Comparison of ENCODE assay signal across 24 mouse cellular contexts in the genomic region with DNA sequence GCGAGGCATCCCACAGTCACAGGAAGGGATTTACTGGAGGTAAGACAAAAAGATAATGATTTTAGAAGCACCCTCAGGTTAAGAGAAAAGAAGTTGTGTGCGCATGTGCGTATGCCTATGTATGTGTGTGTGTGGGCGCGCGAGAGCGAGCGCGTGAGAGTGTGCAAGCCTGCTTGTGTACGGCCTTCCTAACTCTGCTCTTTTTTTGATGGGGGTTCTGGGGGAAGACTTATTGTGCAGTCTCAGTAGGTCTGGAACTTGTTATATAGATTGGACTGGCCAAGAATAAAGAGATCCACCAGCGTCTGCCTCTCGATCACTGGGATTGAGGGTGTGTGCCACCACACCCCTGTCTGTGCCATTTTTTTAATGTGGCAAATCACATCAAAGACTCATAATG.
DNase-seq lines count a peak whose midpoint lies in the region; ATAC-seq and TF ChIP-seq lines count a peak whose summit lies in the region.
"Had no signal": no experiment of that assay in that cellular context is flagged by ENCODE, and none has a peak within 500 bp of the region (broad histone marks: within the 10 kb centered on the region; RNA-seq: fewer than 3 reads in every experiment).

No protein-coding gene starts in this region.

- DNase-seq in heart, adult 8-10 months (ENCODE audit: low spot score): no peak
- no peak for DNase-seq in liver, embryonic 13.5 days
- no peak for DNase-seq in liver
- DNase-seq in brain, embryonic 14.5 days (ENCODE audit: low read depth): peak; percentile 39
- no peak for DNase-seq in stomach, postnatal 0 days (ENCODE audit: low spot score)
- DNase-seq in lung, postnatal 10 days: no peak
- DNase-seq: adrenal gland, postnatal 25 days; cerebellum, adult 18-20 months; cerebellum, postnatal 25 days; right cerebral cortex, adult 18-20 months; thymus, adult 2 months had no signal

- H3K36me3 ChIP-seq in heart, embryonic 11.5 days (ENCODE audit: control insufficient read depth, insufficient read depth, low read length): no peaks in the 10 kb centered on the region
- no peaks in the 10 kb centered on the region for H3K36me3 ChIP-seq in liver, embryonic 13.5 days
- no peaks in the 10 kb centered on the region for H3K36me3 ChIP-seq in stomach, postnatal 0 days (ENCODE audit: control insufficient read depth, insufficient read depth, low read length)
- no peaks in the 10 kb centered on the region for H3K36me3 ChIP-seq in midbrain, embryonic 16.5 days (ENCODE audit: control insufficient read depth, insufficient read depth, low read length)
- H3K36me3 ChIP-seq: embryonic facial prominence, embryonic 10.5 days; hindbrain, embryonic 12.5 days; lung, embryonic 15.5 days; midbrain, embryonic 10.5 days; neural tube, embryonic 12.5 days had no signal

- H3K27me3 ChIP-seq in heart, embryonic 11.5 days (ENCODE audit: control insufficient read depth, insufficient read depth, low read length): peaks cover 5% of the 10 kb centered on the region; the same call in 1 of the 2 replicates
- H3K27me3 ChIP-seq in liver, embryonic 13.5 days: peaks cover 2% of the 10 kb centered on the region; the same call in 1 of the 2 replicates
- H3K27me3 ChIP-seq in stomach, postnatal 0 days (ENCODE audit: control insufficient read depth, insufficient read depth, low read length): no peaks in the 10 kb centered on the region
- H3K27me3 ChIP-seq in midbrain, embryonic 16.5 days (ENCODE audit: control insufficient read depth, insufficient read depth, low read depth, low read length): no peaks in the 10 kb centered on the region
- H3K27me3 ChIP-seq: hindbrain, embryonic 12.5 days; lung, embryonic 15.5 days; neural tube, embryonic 12.5 days had no signal

- peaks cover 5% of the 10 kb centered on the region for H3K4me1 ChIP-seq in heart, embryonic 11.5 days (ENCODE audit: control insufficient read depth, insufficient read depth, low read length)
- peaks cover 19% of the 10 kb centered on the region for H3K4me1 ChIP-seq in liver, embryonic 13.5 days (replicated peaks)
- no peaks in the 10 kb centered on the region; the same call in 1 of the 2 replicates for H3K4me1 ChIP-seq in stomach, postnatal 0 days (replicated peaks; ENCODE audit: control insufficient read depth, insufficient read depth)
- no peaks in the 10 kb centered on the region for H3K4me1 ChIP-seq in midbrain, embryonic 16.5 days (ENCODE audit: control insufficient read depth, insufficient read depth, low read length)
- H3K4me1 ChIP-seq: hindbrain, embryonic 12.5 days; neural tube, embryonic 12.5 days had no signal

- no peaks in the 10 kb centered on the region for H3K9me3 ChIP-seq in heart, embryonic 11.5 days (replicated peaks; ENCODE audit: control insufficient read depth, low read length)
- no peaks in the 10 kb centered on the region for H3K9me3 ChIP-seq in liver, embryonic 13.5 days (replicated peaks)
- H3K9me3 ChIP-seq in stomach, postnatal 0 days (ENCODE audit: control insufficient read depth, low read length): no peaks in the 10 kb centered on the region
- H3K9me3 ChIP-seq in midbrain, embryonic 16.5 days (replicated peaks; ENCODE audit: control insufficient read depth, low read length, poor library complexity, severe bottlenecking): no peaks in the 10 kb centered on the region
- H3K9me3 ChIP-seq: embryonic facial prominence, embryonic 10.5 days; forebrain, embryonic 13.5 days; G1E; hindbrain, embryonic 12.5 days; limb, embryonic 10.5 days; lung, embryonic 15.5 days; midbrain, embryonic 10.5 days; neural tube, embryonic 12.5 days had no signal

- no peak overlapping the region for H3K9ac ChIP-seq in heart, embryonic 11.5 days (ENCODE audit: low read depth, low read length)
- H3K9ac ChIP-seq in liver, embryonic 13.5 days: no peak overlapping the region
- H3K9ac ChIP-seq in stomach, postnatal 0 days (ENCODE audit: low read length): no peak overlapping the region
- no peak overlapping the region for H3K9ac ChIP-seq in midbrain, embryonic 16.5 days (ENCODE audit: low read depth, low read length)
- H3K9ac ChIP-seq: forebrain, embryonic 13.5 days; hindbrain, embryonic 12.5 days; lung, embryonic 15.5 days; neural tube, embryonic 12.5 days had no signal

- TF ChIP-seq CTCF in brain, embryonic 14.5 days (IDR thresholded peaks at IDR 0.05; ENCODE audit: borderline replicate concordance, extremely low read depth, insufficient read depth, insufficient read length): no peak
- no peak for TF ChIP-seq CTCF in stomach, postnatal 0 days (IDR thresholded peaks at IDR 0.05; ENCODE audit: low read depth)

- TF ChIP-seq EP300 in stomach, postnatal 0 days (optimal IDR thresholded peaks at IDR 0.05): no peak

- H3K4me3 ChIP-seq in heart, embryonic 11.5 days (ENCODE audit: low read depth, low read length): peak overlapping the region; percentile 3; the same call in 1 of the 2 replicates
- H3K4me3 ChIP-seq in liver, embryonic 13.5 days (replicated peaks): no peak overlapping the region
- H3K4me3 ChIP-seq in stomach, postnatal 0 days (ENCODE audit: low read depth, low read length): no peak overlapping the region
- H3K4me3 ChIP-seq in midbrain, embryonic 16.5 days (ENCODE audit: low read depth, low read length): no peak overlapping the region
- H3K4me3 ChIP-seq: embryonic facial prominence, embryonic 10.5 days; forebrain, embryonic 13.5 days; hindbrain, embryonic 12.5 days; limb, embryonic 10.5 days; lung, embryonic 15.5 days; midbrain, embryonic 10.5 days; neural tube, embryonic 12.5 days had no signal

- no peak for TF ChIP-seq POLR2A in brain, embryonic 14.5 days (IDR thresholded peaks at IDR 0.05; ENCODE audit: borderline replicate concordance, extremely low read depth, insufficient read depth, insufficient read length, poor library complexity, severe bottlenecking)

- H3K4me2 ChIP-seq in heart, embryonic 11.5 days: peak overlapping the region; percentile 51
- 0 out of 2 replicates have a peak overlapping the region, but pooled peaks have one; percentile 0 for H3K4me2 ChIP-seq in liver, embryonic 13.5 days
- H3K4me2 ChIP-seq in stomach, postnatal 0 days (replicated peaks; ENCODE audit: low read depth): peak overlapping the region; percentile 15; the same call in 1 of the 2 replicates
- H3K4me2 ChIP-seq in midbrain, embryonic 16.5 days (ENCODE audit: low read length): no peak overlapping the region
- H3K4me2 ChIP-seq: forebrain, embryonic 13.5 days; hindbrain, embryonic 12.5 days; liver, embryonic 11.5 days; lung, embryonic 15.5 days; neural tube, embryonic 12.5 days had no signal

- 26% methylated on average over 12 of the region's 12 CpGs for WGBS in heart, embryonic 11.5 days (ENCODE audit: insufficient replicate concordance)
- 60% methylated on average over 12 of the region's 12 CpGs for WGBS in liver, embryonic 13.5 days (ENCODE audit: insufficient replicate concordance)
- 58% methylated on average over 12 of the region's 12 CpGs for WGBS in stomach, postnatal 0 days
- 75% methylated on average over 12 of the region's 12 CpGs for WGBS in midbrain, embryonic 16.5 days

- no peak overlapping the region for H3K27ac ChIP-seq in heart, embryonic 11.5 days (ENCODE audit: low read depth, low read length)
- no peak overlapping the region for H3K27ac ChIP-seq in liver, embryonic 13.5 days
- no peak overlapping the region for H3K27ac ChIP-seq in stomach, postnatal 0 days (replicated peaks)
- H3K27ac ChIP-seq in midbrain, embryonic 16.5 days (ENCODE audit: low read length): no peak overlapping the region
- H3K27ac ChIP-seq: embryonic facial prominence, embryonic 10.5 days; forebrain, embryonic 13.5 days; hindbrain, embryonic 12.5 days; limb, embryonic 10.5 days; lung, embryonic 15.5 days; macrophage; midbrain, embryonic 10.5 days; neural tube, embryonic 12.5 days had no signal

- ATAC-seq in heart, embryonic 11.5 days (replicated peaks; ENCODE audit: insufficient number of reproducible peaks, low FRiP score, low TSS enrichment): no peak
- no peak for ATAC-seq in liver, embryonic 13.5 days (ENCODE audit: low read depth)
- no peak for ATAC-seq in stomach, postnatal 0 days (ENCODE audit: low FRiP score, low TSS enrichment)
- ATAC-seq in midbrain, embryonic 16.5 days: no peak
- ATAC-seq: forebrain, embryonic 13.5 days; intestine, embryonic 16.5 days had no signal
